Mouse (Mus musculus) layer of hippocampus, postnatal 25 days (tissue): ENCODE results near the gene Scml4. TPM values are rescaled to one million over a fixed set of nuclear protein-coding genes. Genes with fewer than 3 reads are reported as not detected.

Source experiments
- DNase-seq, 2 experiments: peaks; one replicate each; pipeline ENCODE4 v3.0.0; 2022; ENCODE audit warnings: mixed read lengths in 2 of 2, low spot score in 1 of 2; ENCODE audit errors: extremely low spot score in 1 of 2
- total RNA-seq, 2 experiments: library from RNA; stranded (reverse); gene quantifications; 2 replicates each; pipeline ENCODE4 v1.2.3; 2021

Scml4 gene
- total RNA-seq, 2 experiments from 2014 or later, result 5.1 to 5.3 TPM

DNA sequence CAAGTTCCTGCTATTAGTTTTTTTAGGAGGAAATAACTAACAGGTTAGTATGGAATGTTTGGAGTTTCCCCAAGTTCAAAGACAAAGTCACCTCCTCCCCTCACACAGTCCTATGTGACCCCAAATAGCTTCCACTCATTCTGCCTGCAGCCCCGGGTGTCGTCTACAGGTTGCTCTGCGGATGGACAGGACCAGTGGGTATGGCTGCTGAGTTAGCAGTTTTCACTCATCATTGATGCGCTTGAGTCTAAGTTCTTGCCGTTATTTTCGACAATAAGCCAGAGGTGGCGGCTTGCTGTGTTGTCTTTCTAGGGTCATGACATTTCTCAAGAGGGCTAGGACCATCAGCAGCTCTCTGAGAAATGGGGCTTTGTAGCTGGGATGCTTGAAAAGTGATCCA is 1.3 kb downstream of the Scml4 start:
- DNase-seq, result no peak

DNA sequence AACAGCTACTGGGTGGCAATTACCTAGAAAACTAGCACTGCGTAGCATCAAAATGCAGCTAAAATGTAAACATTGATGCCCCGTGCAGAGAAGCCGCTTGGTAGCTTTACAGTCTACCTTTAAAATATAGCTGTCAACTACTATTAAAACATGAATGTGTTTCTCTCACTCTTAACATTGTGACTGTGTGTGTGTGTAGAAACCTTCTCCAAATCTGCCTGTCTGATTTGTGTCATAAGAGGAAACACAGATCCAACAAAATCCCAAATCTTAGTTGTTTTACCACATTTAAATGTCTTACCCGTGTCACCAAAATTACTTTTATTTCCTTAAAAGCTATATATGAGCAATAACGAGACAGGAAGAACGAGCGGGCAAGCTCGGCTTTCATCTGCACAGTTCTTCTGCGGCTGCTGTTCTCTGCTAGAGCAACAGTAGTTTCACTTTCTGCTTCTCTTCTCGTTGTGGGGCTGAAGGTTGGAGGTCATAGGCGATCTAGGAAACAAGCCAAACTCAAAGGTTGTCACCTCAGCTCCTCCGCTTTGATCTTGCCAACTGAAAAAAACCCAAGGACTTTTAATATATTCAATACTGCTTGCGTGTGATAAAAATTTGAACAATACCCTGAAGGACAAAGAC is 2.1 kb downstream of the Scml4 start:
- DNase-seq, result no peak

DNA sequence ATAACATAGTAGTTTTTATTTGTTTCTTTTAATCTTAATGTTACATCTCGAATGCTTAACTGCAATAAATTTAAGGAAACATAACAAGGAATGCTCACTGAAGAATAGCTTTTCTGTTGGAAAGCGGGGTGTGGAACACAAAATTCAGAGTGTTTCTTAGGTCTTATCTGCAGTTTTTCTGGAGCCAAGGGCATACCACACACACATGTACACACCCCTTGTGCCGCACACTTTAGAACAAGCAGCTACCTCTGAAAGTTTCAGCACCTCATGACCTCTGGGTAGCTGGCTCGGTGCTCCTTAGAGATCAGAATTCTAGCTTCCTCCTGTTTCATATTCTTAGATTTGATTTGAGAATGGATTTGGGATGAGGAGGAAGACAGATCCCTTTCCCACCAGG is 2.6 kb downstream of the Scml4 start:
- no peak for DNase-seq

DNA sequence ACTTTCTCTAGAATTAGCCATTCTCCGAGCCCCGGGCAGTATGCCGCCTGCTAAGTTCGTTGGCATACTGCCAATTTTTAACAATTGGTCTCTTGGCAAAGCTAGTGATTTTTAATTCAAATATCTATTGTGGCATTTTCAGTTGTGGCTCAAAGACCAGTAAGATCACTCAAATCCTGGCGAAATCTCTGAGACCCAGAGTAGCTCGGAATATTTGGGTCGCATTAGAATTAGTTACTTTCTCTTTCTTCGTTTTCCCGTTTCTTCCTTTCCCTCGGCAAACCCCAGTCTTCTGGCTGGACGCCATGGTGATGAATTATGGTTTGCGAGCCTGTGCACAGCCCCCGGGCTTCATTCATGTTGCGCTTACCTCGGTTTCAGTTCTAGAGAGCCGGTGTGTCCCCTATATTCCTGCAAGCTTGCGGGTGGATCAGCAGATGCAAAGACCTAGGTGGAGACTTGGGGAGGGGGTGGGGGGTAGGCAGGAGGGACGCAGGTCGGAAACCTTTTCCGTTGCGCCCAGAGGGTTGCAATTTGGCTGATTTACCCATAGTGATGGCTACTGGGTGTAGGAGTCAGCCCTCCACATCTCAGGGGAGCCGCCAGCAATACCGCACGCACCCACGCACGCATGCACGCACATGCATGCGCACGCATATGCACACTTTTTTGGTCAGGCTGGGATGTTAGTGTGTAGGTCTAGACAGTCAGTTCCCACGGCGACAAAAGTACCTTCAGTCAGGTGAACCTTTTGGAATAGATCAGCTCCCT is 3.6 kb downstream of the Scml4 start:
- DNase-seq, result peak; percentile 35 to 42

DNA sequence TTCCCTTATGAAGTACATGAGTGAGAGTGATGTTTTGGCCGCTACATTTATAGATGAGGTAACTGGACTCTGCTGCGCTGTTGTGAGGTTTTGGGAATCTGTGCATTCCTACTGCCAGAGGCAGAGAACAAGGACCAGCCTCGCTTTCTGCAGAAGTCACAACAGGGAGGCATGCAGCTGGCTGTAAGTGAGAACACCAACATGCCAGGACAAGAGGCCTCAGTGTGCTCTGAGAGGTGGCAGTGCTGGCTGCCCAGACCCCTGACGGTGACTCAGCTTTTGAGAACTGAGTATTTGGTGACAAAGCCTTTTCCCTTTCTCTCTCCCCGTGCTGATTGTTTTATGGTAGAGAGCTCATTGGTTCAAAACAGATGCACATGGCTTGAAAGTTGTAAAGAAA is 4.5 kb downstream of the Scml4 start:
- no peak for DNase-seq

DNA sequence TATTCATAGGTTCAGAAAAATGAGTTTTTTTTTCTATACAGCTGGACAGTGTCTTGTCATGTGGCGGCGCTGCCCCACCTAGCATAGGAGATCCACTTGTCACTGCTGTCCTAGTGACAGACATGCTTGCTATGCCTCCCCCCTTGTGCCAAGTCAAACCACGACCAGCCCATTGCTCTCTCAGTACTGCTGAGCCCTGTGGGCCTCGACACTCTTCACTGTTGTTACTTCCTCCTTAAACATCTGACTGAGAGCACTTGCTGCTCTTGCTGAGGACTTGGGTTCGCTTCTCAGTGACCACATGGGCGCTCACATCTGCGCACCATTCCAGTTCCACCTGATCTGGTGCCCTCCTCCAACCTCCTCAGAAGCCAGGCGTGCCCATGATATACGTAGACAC is 8.2 kb downstream of the Scml4 start:
- DNase-seq, result no peak

DNA sequence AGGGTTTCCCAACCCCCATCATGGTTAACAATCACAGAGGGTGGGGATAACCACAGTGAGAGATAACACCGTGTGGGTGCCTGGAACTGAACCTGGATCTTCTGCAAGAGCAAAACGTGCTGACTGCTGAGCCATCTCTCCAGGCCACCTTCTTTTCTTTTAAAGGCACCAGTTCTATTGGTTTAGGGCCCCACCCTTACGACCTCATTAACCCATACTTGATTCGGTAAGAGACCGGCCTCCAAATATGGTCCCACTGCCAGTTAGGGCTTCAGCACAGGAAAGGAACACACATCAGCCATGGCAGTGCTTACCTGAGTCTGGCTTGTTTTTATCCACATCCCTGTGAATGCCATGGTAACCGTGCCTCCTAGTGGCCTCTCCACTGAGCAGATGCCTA is 9.3 kb downstream of the Scml4 start:
- DNase-seq, result no peak

DNA sequence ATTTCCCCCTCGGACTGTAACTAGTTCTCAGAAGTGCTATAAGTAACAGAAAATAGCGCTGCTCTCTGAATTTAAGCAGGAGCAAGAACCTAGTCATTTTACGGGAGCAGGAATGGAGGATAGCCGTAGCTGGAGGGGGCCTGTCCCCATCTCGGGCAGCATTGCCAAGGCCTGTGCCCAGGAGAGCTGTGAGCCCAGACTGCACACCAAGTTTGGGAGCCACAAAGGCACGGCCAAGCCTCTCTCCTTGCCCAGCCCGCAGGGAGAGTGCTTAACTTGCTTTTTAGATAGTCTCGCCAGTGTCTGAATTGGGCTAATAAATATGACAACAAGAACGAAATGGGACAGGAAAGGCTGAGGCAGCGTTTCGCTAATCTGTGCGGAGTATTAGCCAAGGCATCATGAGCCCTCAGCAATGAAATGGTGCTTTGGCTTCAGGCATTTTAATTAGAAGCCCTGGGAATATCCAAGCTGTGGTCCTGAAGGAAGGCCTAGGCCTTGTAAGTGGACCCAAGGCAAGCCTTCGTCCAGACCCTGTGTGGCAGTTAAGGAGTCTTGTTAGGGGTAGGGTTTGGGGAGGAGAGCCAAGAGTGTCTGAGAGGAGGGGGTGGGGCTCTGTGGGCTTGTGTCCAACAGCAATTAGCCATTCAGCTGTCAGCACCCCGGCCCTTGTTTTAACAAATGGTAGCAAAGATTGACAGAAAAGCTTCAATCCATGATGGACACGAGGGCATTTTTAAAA is 12.3 kb downstream of the Scml4 start:
- DNase-seq, result no peak

DNA sequence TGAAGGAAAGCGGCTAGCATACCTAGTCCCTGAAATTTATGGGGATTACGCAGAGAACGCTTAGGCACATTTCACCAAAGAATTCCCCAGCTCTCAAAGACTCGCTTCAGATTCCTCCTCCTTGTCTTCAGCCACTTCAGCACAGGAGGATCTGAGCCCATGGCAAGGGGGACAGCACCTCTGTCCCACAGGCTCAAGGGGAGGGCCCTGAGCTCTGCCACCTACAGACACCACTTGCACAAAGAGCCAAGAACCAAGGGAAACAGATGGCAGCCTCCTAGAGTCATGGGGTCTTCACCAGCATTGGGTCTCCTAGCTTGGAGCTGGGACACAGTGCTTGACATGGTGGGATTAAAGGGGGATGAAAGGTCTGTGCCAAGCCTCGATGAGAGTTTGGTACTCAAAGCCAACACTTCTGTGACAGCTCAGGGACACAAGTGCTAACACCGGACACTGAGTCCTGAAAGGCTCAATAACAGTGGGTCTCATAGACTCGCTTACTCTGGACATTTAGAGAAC is 13.0 kb downstream of the Scml4 start:
- DNase-seq, result no peak

DNA sequence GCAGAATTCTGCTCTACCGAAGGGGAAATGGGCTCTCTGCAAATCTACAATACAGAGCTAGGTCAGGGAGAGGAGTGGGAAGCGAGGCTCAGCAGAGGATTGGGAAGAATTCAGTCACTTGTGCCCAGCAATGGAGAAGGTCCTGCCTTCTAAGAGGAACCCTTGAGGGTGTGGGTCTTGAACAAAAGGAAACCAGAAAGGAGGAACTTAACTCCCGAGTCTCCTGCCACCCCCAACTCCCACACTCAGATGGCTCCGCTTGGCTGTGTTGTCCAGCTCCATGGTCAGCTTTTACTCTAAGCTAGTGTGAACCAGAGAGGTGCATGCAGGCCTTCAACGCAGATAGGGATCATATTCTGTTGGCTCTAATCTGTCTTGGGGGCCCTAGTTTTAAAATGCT is 16.0 kb downstream of the Scml4 start:
- no peak for DNase-seq

DNA sequence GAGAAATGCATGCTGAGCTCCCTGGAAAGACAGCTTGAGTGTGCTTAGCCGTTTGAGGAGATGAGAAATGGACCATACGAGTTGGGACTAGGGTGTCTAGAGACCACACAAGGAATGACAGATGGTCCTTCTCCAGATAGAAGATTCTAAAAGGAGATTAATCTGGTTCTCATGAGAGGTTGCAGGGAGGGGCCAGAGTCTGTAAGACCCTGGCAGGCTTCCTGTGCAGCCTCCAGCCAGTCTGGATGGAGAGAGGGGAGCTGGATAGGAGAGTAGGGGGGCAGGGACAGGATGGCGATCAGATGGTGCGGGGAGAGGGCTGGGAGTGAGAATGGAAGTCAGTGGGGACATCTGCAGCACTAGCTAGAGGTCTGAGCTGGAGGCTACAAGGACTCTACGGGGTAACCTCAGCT is 19.1 kb downstream of the Scml4 start:
- no peak for DNase-seq

DNA sequence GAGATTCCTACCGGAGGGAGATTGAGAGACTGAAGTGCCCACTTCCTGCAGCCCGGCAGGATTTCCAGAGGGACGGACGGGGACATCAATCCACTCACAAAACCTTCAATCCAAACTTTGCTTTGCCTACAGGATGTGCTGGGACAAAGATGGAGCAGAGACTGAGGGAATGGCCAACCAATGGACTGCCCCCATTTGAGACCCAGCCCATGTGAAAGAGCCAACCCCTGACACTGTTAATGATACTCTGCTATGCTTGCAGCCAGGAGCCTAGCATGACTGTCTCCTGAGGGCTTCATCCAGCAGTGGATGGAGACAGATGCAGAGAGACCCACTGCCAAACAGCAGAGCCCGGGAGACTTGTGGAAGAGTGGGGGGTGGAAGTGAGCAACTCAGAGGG is 19.5 kb downstream of the Scml4 start:
- DNase-seq, result no peak

DNA sequence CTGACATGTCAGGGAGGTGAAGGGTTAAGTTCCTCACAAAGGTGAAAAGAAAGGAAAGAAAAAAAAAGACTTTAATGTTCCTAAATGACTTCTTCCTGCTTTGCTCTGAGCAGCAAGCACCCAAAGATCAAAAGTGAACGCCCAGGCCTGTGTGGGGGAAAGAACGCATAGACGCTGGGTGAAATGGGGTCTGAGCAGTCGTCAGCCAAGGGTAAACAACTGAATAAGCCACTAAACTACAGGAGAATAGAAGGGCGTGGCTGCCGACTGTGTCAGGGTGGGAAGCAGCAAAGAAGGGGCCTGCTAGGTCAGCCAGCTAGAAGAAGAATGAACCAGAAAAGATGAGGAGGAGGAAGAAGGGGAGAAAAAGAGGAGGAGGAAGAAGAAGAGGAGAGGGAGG is 26.9 kb downstream of the Scml4 start:
- DNase-seq, result no peak

DNA sequence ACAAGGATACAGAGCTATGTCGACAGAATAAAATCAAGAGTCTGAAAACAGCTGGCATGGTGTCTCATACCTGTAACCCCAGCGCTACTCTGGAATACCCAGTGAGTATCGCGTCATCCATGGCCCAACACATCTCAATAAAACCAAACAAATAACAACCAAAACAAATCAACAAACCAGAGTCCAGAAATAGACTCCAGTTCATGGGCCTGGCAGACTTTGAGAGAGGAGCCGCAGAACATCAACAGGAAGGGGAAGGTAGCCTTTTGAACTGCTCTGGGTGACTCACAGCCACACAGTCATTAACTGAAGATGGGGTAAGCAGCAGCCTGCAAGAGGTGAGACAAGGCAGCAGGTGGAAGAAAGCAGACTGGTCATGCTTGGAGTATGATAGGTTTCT is 28.1 kb downstream of the Scml4 start:
- DNase-seq, result no peak

DNA sequence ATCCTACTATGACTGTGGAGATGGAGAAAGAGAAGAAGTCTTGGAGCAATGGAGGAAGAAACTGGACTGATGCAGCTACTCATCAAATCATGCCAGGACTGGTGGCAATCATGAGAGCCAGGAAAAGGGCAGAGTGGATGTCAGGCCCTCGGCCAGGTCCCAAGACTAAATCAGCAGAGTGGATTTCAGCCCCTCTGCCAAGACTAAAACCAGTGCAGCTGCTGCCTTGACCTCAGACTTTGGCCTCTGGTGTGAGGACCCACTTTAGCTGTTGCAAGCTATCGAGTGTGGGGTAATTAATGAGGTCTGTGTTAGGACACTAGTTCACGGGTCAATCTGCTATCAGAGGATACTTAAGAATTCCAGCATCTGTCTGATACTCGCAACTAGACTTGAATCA is 30.2 kb downstream of the Scml4 start:
- DNase-seq, result no peak

DNA sequence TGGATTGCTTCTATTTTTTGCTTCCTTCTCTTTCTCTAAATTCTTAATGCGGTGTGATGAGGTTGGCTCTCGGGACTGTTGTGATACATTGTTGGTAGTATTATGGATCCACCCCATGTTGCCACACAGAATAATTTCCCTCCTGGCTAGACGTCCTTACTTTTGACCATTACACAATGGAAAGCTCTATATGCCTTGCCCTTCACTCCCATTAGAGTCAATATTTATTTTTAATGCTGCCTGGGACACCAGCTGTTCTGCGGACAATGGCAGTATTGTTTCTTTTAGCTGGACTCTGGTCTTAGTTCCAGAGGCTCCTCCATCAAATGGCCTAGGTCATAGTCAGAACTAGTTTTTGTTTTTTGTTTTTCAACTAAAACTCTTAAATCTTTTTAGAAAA is 32.1 kb downstream of the Scml4 start:
- no peak for DNase-seq

DNA sequence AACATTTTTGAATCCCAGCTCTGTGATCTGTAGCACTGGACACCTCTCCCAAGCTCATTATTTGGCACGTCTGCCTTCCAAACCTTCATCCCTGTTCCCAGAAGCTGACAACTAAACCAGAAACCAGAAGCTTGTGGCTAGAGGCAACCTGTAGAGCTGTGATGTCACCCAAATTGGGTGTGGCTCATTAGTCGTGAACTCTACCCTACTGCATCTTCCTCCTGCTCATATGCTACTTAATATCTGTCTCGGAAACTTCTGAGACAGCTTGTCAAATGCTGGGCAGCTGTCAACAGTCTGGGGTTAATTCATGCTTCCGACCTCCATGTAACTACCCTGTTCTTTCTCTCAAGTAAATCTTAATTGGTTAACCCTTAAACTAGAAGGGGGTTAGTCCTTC is 32.8 kb downstream of the Scml4 start:
- DNase-seq, result no peak

DNA sequence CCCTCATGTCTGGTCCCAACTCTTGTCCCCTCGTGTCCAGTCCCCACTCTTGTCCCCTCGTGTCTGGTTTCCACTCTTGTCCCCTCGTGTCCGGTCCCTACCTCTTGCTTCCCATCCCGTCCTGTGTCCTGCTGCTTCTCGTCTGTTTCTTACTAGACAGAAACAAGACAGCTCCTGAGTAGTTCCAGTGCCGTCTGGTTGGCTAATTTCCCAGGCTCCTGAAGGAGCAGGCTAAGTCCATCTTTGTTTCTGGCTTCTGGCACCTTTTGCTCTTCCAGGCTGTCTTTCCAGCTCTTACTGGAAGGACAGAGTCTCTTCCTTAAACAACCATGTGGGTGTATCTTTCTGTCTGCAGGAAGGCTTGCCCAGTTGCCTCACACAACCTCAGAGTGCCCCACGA is 33.7 kb downstream of the Scml4 start:
- no peak for DNase-seq

DNA sequence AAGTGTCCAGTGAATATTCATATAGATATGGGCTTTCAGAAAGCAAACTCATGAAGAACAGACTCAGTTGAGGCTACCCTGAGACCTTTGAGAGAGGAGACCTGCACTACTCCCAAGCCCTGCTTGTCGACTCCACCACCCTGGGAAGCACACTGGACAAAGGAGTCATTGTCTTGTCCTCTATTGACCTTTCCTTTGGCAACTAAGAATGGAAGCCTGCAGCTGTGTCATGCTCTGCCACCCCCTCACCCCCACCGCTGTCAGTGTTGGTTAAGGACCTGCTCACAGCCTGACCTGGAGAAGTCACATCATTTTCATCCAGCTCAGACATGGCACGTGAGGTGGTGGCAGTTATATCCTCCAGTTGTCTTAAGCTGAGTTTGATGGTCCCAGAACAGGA is 34.1 kb downstream of the Scml4 start:
- no peak for DNase-seq

DNA sequence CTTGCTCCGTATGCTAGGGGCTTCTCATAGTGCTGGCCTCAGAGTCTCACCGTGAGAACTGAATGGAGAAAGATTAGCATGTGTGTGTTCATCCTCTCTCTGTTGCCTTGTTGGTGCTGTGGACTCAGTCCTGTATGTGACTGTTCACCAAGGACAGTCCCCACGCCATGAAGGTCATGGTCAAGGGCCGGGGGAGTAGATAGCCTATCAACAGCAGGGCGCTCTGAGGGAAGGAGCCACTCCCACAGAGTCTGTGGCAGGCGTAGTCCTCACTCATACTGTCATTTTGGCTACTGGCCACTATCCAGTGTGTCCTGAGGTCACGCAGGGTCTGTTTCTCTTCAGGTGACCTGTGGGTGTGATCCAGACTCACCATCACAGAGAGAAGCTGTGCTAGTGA is 34.5 kb downstream of the Scml4 start:
- no peak for DNase-seq

DNA sequence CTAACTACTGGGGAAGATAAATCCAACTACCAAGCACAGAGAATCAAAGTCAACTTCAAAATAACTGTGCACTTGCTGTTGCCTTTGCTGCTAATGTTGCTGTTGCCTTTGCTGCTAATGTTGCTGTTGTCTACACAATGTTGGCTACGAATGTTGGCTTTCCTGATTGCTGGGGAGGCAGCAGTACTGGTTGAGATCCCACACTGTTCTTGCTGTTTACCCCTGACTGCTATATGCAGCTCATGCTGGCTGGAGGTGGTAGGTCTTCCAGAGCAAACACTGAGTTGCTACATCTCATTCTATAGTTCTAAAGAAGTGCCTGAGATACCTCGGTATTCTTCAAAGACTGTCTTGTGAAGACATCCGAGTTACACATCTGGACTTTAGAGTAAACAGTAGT is 36.5 kb downstream of the Scml4 start:
- no peak for DNase-seq

DNA sequence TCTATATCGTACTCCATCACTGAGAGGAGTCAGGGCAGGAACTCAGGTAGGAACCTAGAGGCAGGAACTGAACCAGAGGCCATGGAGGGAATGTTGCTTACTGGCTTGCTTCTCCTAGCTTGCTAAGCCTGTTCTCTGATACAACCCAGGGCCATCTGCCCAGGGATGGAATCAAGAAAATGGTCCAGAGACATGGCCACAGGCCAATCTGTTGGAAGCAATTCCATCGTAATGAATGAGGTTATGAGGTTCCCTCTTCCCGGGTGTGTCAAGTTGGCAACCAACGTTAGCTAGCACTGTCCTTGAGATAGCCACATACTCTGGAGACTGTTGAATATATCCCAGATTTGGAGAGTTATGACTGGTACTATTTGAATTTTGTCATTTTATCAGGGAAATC is 37.0 kb downstream of the Scml4 start:
- no peak for DNase-seq
